Mouse (Mus musculus): ENCODE measurements around the gene Sptbn4.

Gene Sptbn4

GRCm38 (mm10) chr7:27433794-27434193 is 13.7 kb downstream of the Sptbn4 start:
- peak; percentile 91 for DNase-seq (ENCODE audit: low read depth, low spot score)

GRCm38 (mm10) chr7:27433349-27433748 is 14.1 kb downstream of the Sptbn4 start:
- DNase-seq (ENCODE audit: low read depth, low spot score): peak; percentile 86

GRCm38 (mm10) chr7:27429135-27429534 is 18.4 kb downstream of the Sptbn4 start:
- peak; percentile 67 for DNase-seq (ENCODE audit: low read depth, low spot score)

- DNase-seq (ENCODE audit: low read depth, low spot score): no peak
Measured at GRCm38 (mm10) chr7:27428002-27428401, 19.5 kb downstream of the Sptbn4 start.

GRCm38 (mm10) chr7:27427387-27427786 is 20.1 kb downstream of the Sptbn4 start:
- DNase-seq (ENCODE audit: low read depth, low spot score): no peak

- DNase-seq (ENCODE audit: low read depth, low spot score): no peak
Measured at GRCm38 (mm10) chr7:27423556-27424326, 23.7 kb downstream of the Sptbn4 start.

GRCm38 (mm10) chr7:27419101-27419500 is 28.4 kb downstream of the Sptbn4 start:
- peak; percentile 64 for DNase-seq (ENCODE audit: low read depth, low spot score)

GRCm38 (mm10) chr7:27417151-27417550 is 30.3 kb downstream of the Sptbn4 start:
- no peak for DNase-seq (ENCODE audit: low read depth, low spot score)

- peak; percentile 85 for DNase-seq (ENCODE audit: low read depth, low spot score)
Measured at GRCm38 (mm10) chr7:27408379-27409176, 38.9 kb downstream of the Sptbn4 start.

- DNase-seq (ENCODE audit: low read depth, low spot score): no peak
Measured at GRCm38 (mm10) chr7:27407816-27408215, 39.7 kb downstream of the Sptbn4 start.

GRCm38 (mm10) chr7:27406481-27406880 is 41.0 kb downstream of the Sptbn4 start:
- DNase-seq (ENCODE audit: low read depth, low spot score): peak; percentile 78

- DNase-seq (ENCODE audit: low read depth, low spot score): peak; percentile 73
Measured at GRCm38 (mm10) chr7:27404203-27404942, 43.1 kb downstream of the Sptbn4 start.

- DNase-seq (ENCODE audit: low read depth, low spot score): peak; percentile 92
Measured at GRCm38 (mm10) chr7:27402675-27403074, 44.8 kb downstream of the Sptbn4 start.

GRCm38 (mm10) chr7:27400545-27400944 is 46.9 kb downstream of the Sptbn4 start:
- DNase-seq (ENCODE audit: low read depth, low spot score): no peak

- DNase-seq (ENCODE audit: low read depth, low spot score): peak; percentile 97
Measured at GRCm38 (mm10) chr7:27397048-27397949, 50.2 kb downstream of the Sptbn4 start.

GRCm38 (mm10) chr7:27396184-27397047 is 51.1 kb downstream of the Sptbn4 start:
- peak; percentile 84 for DNase-seq (ENCODE audit: low read depth, low spot score)

- peak; percentile 96 for DNase-seq (ENCODE audit: low read depth, low spot score)
Measured at GRCm38 (mm10) chr7:27395521-27396183, 51.8 kb downstream of the Sptbn4 start.

- no peak for DNase-seq (ENCODE audit: low read depth, low spot score)
Measured at GRCm38 (mm10) chr7:27391416-27391815, 56.1 kb downstream of the Sptbn4 start.

- no peak for DNase-seq (ENCODE audit: low read depth, low spot score)
Measured at GRCm38 (mm10) chr7:27389213-27389612, 58.3 kb downstream of the Sptbn4 start.

All from ES-CJ7 (cell line).